Mouse (Mus musculus): Measurements from ENCODE around the gene Olfr1496. TPM values are rescaled to one million over a fixed set of nuclear protein-coding genes. Genes with fewer than 3 reads are reported as not detected.

Olfr1496 gene
- polyA plus RNA-seq, 1 experiment from 2014 or later: not detected

Other genes starting within 250 kb of the Olfr1496 start
- gene Olfr1480, start 250.0 kb upstream of the Olfr1496 start, polyA plus RNA-seq (2018): not detected in 3 replicates
- gene Olfr1484, start 194.4 kb upstream of the Olfr1496 start, polyA plus RNA-seq (2018): not detected in 3 replicates
- gene Olfr1487, start 160.5 kb upstream of the Olfr1496 start, polyA plus RNA-seq (2018): not detected in 3 replicates
- gene Olfr1489, start 146.3 kb upstream of the Olfr1496 start, polyA plus RNA-seq (2018): not detected in 3 replicates
- not detected in 3 replicates for gene Olfr1490, start 126.8 kb upstream of the Olfr1496 start, polyA plus RNA-seq (2018)
- not detected in 3 replicates for gene Olfr1491, start 80.6 kb upstream of the Olfr1496 start, polyA plus RNA-seq (2018)
- gene Olfr1493-ps1, start 54.6 kb upstream of the Olfr1496 start, polyA plus RNA-seq (2018): not detected in 3 replicates
- not detected in 3 replicates for gene Olfr1494, start 38.1 kb upstream of the Olfr1496 start, polyA plus RNA-seq (2018)
- gene Olfr1495, start 13.3 kb upstream of the Olfr1496 start, polyA plus RNA-seq (2018): not detected in 3 replicates
- not detected in 3 replicates for gene Olfr1497, start 20.3 kb downstream of the Olfr1496 start, polyA plus RNA-seq (2018)
- gene Olfr1499, start 41.6 kb downstream of the Olfr1496 start, polyA plus RNA-seq (2018): not detected in 3 replicates
- not detected in 3 replicates for gene Olfr1500, start 52.6 kb downstream of the Olfr1496 start, polyA plus RNA-seq (2018)
- gene Olfr1501, start 72.8 kb downstream of the Olfr1496 start, polyA plus RNA-seq (2018): not detected in 3 replicates
- gene Olfr1502, start 83.9 kb downstream of the Olfr1496 start, polyA plus RNA-seq (2018): not detected in 3 replicates
- gene Olfr1504, start 120.0 kb downstream of the Olfr1496 start, polyA plus RNA-seq (2018): not detected in 3 replicates
- not detected in 3 replicates for gene Olfr1505, start 135.7 kb downstream of the Olfr1496 start, polyA plus RNA-seq (2018)